Mouse (Mus musculus): ENCODE measurements around the gene Prr19. TPM values are rescaled to one million over a fixed set of nuclear protein-coding genes. Genes with fewer than 3 reads are reported as not detected.

Gene Prr19
- polyA plus RNA-seq, 1 experiment from 2014 or later: 0.32 TPM

GRCm38 (mm10) chr7:25268588-25268987 is 32.6 kb upstream of the Prr19 start:
- peak overlapping the region; percentile 95 for H3K4me2 ChIP-seq
- peak overlapping the region; percentile 85 for H3K4me3 ChIP-seq (ENCODE audit: low read depth, low read length)
- no peaks in the 10 kb centered on the region for H3K9me3 ChIP-seq (ENCODE audit: control insufficient read depth, low read length)
- ATAC-seq (replicated peaks; ENCODE audit: low FRiP score): no peak
- H3K9ac ChIP-seq (ENCODE audit: low read depth, low read length): peak overlapping the region; percentile 90
- peaks cover 39% of the 10 kb centered on the region for H3K4me1 ChIP-seq (replicated peaks; ENCODE audit: control insufficient read depth, insufficient read depth, low read length)
- peaks cover 15% of the 10 kb centered on the region; the same call in 1 of the 2 replicates for H3K36me3 ChIP-seq (ENCODE audit: control insufficient read depth, insufficient read depth, low read length)
- DNase-seq (ENCODE audit: low spot score): no peak
- H3K27me3 ChIP-seq (replicated peaks; ENCODE audit: control insufficient read depth, insufficient read depth, low read length): no peaks in the 10 kb centered on the region
- peak overlapping the region; percentile 83 for H3K27ac ChIP-seq (ENCODE audit: low read depth, low read length)
- 1% methylated on average over 7 of the region's 7 CpGs for WGBS

- Histone ChIP-seq H3K27me3 (replicated peaks; ENCODE audit: control insufficient read depth, insufficient read depth, low read length) (no peaks in the 10 kb centered on the region), H3K4me1 (replicated peaks; ENCODE audit: control insufficient read depth, insufficient read depth, low read length) (peaks cover 39% of the 10 kb centered on the region), H3K4me3 (ENCODE audit: low read depth, low read length) (peak overlapping the region; percentile 85), H3K27ac (ENCODE audit: low read depth, low read length) (peak overlapping the region; percentile 83), H3K36me3 (ENCODE audit: control insufficient read depth, insufficient read depth, low read length) (peaks cover 15% of the 10 kb centered on the region; the same call in 1 of the 2 replicates), H3K9ac (ENCODE audit: low read depth, low read length) (peak overlapping the region; percentile 90), H3K4me2 (peak overlapping the region; percentile 95), H3K9me3 (ENCODE audit: control insufficient read depth, low read length) (no peaks in the 10 kb centered on the region)
- WGBS: 31% methylated on average over 4 of the region's 4 CpGs
- no peak for ATAC-seq (replicated peaks; ENCODE audit: low FRiP score)
- no peak for DNase-seq (ENCODE audit: low spot score)
Observed at GRCm38 (mm10) chr7:25269029-25269428, 32.2 kb upstream of the Prr19 start.

GRCm38 (mm10) chr7:25269545-25270271 is 31.5 kb upstream of the Prr19 start:
- Histone ChIP-seq H3K27ac (ENCODE audit: low read depth, low read length) (peak overlapping the region; percentile 83), H3K9ac (ENCODE audit: low read depth, low read length) (peak overlapping the region; percentile 90), H3K9me3 (ENCODE audit: control insufficient read depth, low read length) (no peaks in the 10 kb centered on the region), H3K27me3 (replicated peaks; ENCODE audit: control insufficient read depth, insufficient read depth, low read length) (no peaks in the 10 kb centered on the region), H3K4me3 (ENCODE audit: low read depth, low read length) (peak overlapping the region; percentile 85), H3K4me1 (replicated peaks; ENCODE audit: control insufficient read depth, insufficient read depth, low read length) (peaks cover 42% of the 10 kb centered on the region), H3K4me2 (peak overlapping the region; percentile 95), H3K36me3 (ENCODE audit: control insufficient read depth, insufficient read depth, low read length) (peaks cover 15% of the 10 kb centered on the region; the same call in 1 of the 2 replicates)
- WGBS: 77% methylated on average over 8 of the region's 8 CpGs
- DNase-seq (ENCODE audit: low spot score) (no peak), ATAC-seq (replicated peaks; ENCODE audit: low FRiP score) (no peak)

- peaks cover 18% of the 10 kb centered on the region; the same call in 1 of the 2 replicates for H3K36me3 ChIP-seq (ENCODE audit: control insufficient read depth, insufficient read depth, low read length)
- 91% methylated on average over 35 of the region's 35 CpGs for WGBS
- ATAC-seq (replicated peaks; ENCODE audit: low FRiP score) (no peak), DNase-seq (ENCODE audit: low spot score) (no peak)
- no peak overlapping the region for H3K4me2 ChIP-seq
- no peaks in the 10 kb centered on the region for H3K9me3 ChIP-seq (ENCODE audit: control insufficient read depth, low read length)
- peaks cover 53% of the 10 kb centered on the region for H3K4me1 ChIP-seq (replicated peaks; ENCODE audit: control insufficient read depth, insufficient read depth, low read length)
- H3K4me3 ChIP-seq (ENCODE audit: low read depth, low read length): no peak overlapping the region
- no peaks in the 10 kb centered on the region for H3K27me3 ChIP-seq (replicated peaks; ENCODE audit: control insufficient read depth, insufficient read depth, low read length)
- H3K9ac ChIP-seq (ENCODE audit: low read depth, low read length): no peak overlapping the region; the same call in 1 of the 2 replicates
- peak overlapping the region; percentile 83 for H3K27ac ChIP-seq (ENCODE audit: low read depth, low read length)
Observed at GRCm38 (mm10) chr7:25270652-25271633, 30.3 kb upstream of the Prr19 start.

GRCm38 (mm10) chr7:25271651-25272444 is 29.4 kb upstream of the Prr19 start:
- H3K4me2 ChIP-seq: no peak overlapping the region
- no peaks in the 10 kb centered on the region for H3K27me3 ChIP-seq (replicated peaks; ENCODE audit: control insufficient read depth, insufficient read depth, low read length)
- 87% methylated on average over 30 of the region's 30 CpGs for WGBS
- 0 out of 2 replicates have a peak overlapping the region, but pooled peaks have one; percentile 10 for H3K9ac ChIP-seq (ENCODE audit: low read depth, low read length)
- H3K4me1 ChIP-seq (replicated peaks; ENCODE audit: control insufficient read depth, insufficient read depth, low read length): peaks cover 55% of the 10 kb centered on the region
- ATAC-seq (replicated peaks; ENCODE audit: low FRiP score) (no peak), DNase-seq (ENCODE audit: low spot score) (no peak)
- H3K9me3 ChIP-seq (ENCODE audit: control insufficient read depth, low read length): no peaks in the 10 kb centered on the region
- H3K27ac ChIP-seq (ENCODE audit: low read depth, low read length): peak overlapping the region; percentile 42; the same call in 1 of the 2 replicates
- no peak overlapping the region for H3K4me3 ChIP-seq (ENCODE audit: low read depth, low read length)
- H3K36me3 ChIP-seq (ENCODE audit: control insufficient read depth, insufficient read depth, low read length): peaks cover 18% of the 10 kb centered on the region; the same call in 1 of the 2 replicates

GRCm38 (mm10) chr7:25272445-25273258 is 28.6 kb upstream of the Prr19 start:
- peak overlapping the region; percentile 97 for H3K27ac ChIP-seq (ENCODE audit: low read depth, low read length)
- no peak for ATAC-seq (replicated peaks; ENCODE audit: low FRiP score)
- H3K4me2 ChIP-seq: peak overlapping the region; percentile 59
- peaks cover 18% of the 10 kb centered on the region; the same call in 1 of the 2 replicates for H3K36me3 ChIP-seq (ENCODE audit: control insufficient read depth, insufficient read depth, low read length)
- H3K4me1 ChIP-seq (replicated peaks; ENCODE audit: control insufficient read depth, insufficient read depth, low read length): peaks cover 58% of the 10 kb centered on the region
- 88% methylated on average over 38 of the region's 38 CpGs for WGBS
- no peaks in the 10 kb centered on the region for H3K9me3 ChIP-seq (ENCODE audit: control insufficient read depth, low read length)
- no peak for DNase-seq (ENCODE audit: low spot score)
- no peak overlapping the region for H3K4me3 ChIP-seq (ENCODE audit: low read depth, low read length)
- H3K9ac ChIP-seq (ENCODE audit: low read depth, low read length): peak overlapping the region; percentile 60; the same call in 1 of the 2 replicates
- H3K27me3 ChIP-seq (replicated peaks; ENCODE audit: control insufficient read depth, insufficient read depth, low read length): no peaks in the 10 kb centered on the region

GRCm38 (mm10) chr7:25273259-25274241 is 27.7 kb upstream of the Prr19 start:
- WGBS: 79% methylated on average over 22 of the region's 22 CpGs
- Histone ChIP-seq H3K36me3 (ENCODE audit: control insufficient read depth, insufficient read depth, low read length) (peaks cover 18% of the 10 kb centered on the region; the same call in 1 of the 2 replicates), H3K9me3 (ENCODE audit: control insufficient read depth, low read length) (no peaks in the 10 kb centered on the region), H3K4me3 (ENCODE audit: low read depth, low read length) (peak overlapping the region; percentile 0; the same call in 1 of the 2 replicates), H3K9ac (ENCODE audit: low read depth, low read length) (peak overlapping the region; percentile 60), H3K4me1 (replicated peaks; ENCODE audit: control insufficient read depth, insufficient read depth, low read length) (peaks cover 60% of the 10 kb centered on the region), H3K27me3 (replicated peaks; ENCODE audit: control insufficient read depth, insufficient read depth, low read length) (no peaks in the 10 kb centered on the region), H3K27ac (ENCODE audit: low read depth, low read length) (peak overlapping the region; percentile 97), H3K4me2 (peak overlapping the region; percentile 59)
- ATAC-seq (replicated peaks; ENCODE audit: low FRiP score) (peak; percentile 80), DNase-seq (ENCODE audit: low spot score) (no peak)

Data from liver, embryonic 11.5 days (tissue).